Mouse (Mus musculus) myocyte (in vitro differentiated cells): ENCODE results near the gene Zfp988.
"Not testable (repeated sequence)": the region's sequence is repeated elsewhere in the genome, so short reads cannot be mapped to it uniquely, and the experiment has no call there.

ENCODE experiments used
- E2F4 ChIP-seq: IDR thresholded peaks from one replicate; pipeline ENCODE4 v1.6.1; 2011; ENCODE audit warnings: mild to moderate bottlenecking, control low read depth, moderate library complexity; ENCODE audit not compliant: insufficient read depth
- MAX ChIP-seq: IDR thresholded peaks from one replicate; pipeline ENCODE4 v1.6.1; 2011; ENCODE audit warnings: low read depth, mild to moderate bottlenecking, control low read depth
- MYOD1 ChIP-seq, 3 experiments: IDR thresholded peaks; one replicate each; pipeline ENCODE4 v1.6.1; 2011; ENCODE audit warnings: control low read depth in 2 of 3, low read depth in 2 of 3, mild to moderate bottlenecking in 2 of 3, moderate library complexity in 1 of 3; ENCODE audit not compliant: insufficient read length in 2 of 3, control insufficient read depth in 1 of 3
- MYOG ChIP-seq, 3 experiments: IDR thresholded peaks; one replicate each; pipeline ENCODE4 v1.6.1; 2011; ENCODE audit warnings: control low read depth in 2 of 3, low read depth in 2 of 3, mild to moderate bottlenecking in 2 of 3; ENCODE audit not compliant: insufficient read length in 2 of 3, control insufficient read depth in 1 of 3, insufficient read depth in 1 of 3
- POLR2A ChIP-seq: IDR thresholded peaks from one replicate; pipeline ENCODE4 v1.6.1; 2011; ENCODE audit warnings: low read depth, mild to moderate bottlenecking, control low read depth, moderate library complexity; ENCODE audit not compliant: insufficient read length
- TCF12 ChIP-seq: IDR thresholded peaks from one replicate; pipeline ENCODE4 v1.6.1; 2011; ENCODE audit warnings: mild to moderate bottlenecking, control low read depth; ENCODE audit not compliant: poor library complexity, insufficient read depth, severe bottlenecking
- TCF3 ChIP-seq: IDR thresholded peaks from one replicate; pipeline ENCODE4 v1.6.1; 2011; ENCODE audit warnings: low read depth, control low read depth; ENCODE audit not compliant: insufficient read length
- USF1 ChIP-seq: IDR thresholded peaks from one replicate; pipeline ENCODE4 v1.6.1; 2011; ENCODE audit warnings: low read depth, mild to moderate bottlenecking, control low read depth, moderate library complexity

GRCm38 (mm10) chr4:147335036-147335690, 29.7 kb downstream of the Zfp988 start:
- not testable (repeated sequence) for TF ChIP-seq MYOG (IDR thresholded peaks at IDR 0.05; ENCODE audit: control insufficient read depth in 1 of 3, insufficient read depth in 1 of 3, insufficient read length in 2 of 3, low read depth in 2 of 3); MAX; MYOD1 (IDR thresholded peaks at IDR 0.05; ENCODE audit: control insufficient read depth in 1 of 3, insufficient read length in 2 of 3, low read depth in 2 of 3); USF1; POLR2A; E2F4; TCF12; TCF3
